Mouse (Mus musculus): Measurements from ENCODE around the gene Rcan2. TPM values are rescaled to one million over a fixed set of nuclear protein-coding genes. Genes with fewer than 3 reads are reported as not detected.
A peak's percentile ranks its signal among the peaks of the same experiment; 100 is the strongest.

The Rcan2 gene
- total RNA-seq, 2 experiments from 2014 or later: 172 to 186 TPM

DNA sequence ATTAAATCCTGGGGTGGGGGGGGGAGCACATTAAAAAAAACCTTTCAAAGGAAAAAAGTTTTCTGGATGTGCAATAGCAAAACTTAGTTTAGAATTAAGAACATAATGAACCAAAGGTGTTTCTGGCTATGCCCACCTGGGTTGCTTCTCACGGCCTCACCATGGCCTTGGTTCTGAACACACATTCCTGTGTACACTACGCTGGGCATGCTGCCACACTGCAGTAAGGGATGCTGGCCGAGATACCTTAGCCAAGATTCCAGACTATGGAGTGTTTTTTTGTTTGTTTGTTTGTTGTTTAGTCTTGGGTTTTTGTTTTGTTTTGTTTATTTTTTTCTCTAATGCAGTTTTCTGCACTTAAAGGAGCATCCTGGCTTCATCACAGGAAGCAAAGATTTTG lies 100.3 kb downstream of the Rcan2 start:
- intact Hi-C loops (cut with DNase I): no loop called here
- no peak for DNase-seq (ENCODE audit: low spot score in 2 of 2)

DNA sequence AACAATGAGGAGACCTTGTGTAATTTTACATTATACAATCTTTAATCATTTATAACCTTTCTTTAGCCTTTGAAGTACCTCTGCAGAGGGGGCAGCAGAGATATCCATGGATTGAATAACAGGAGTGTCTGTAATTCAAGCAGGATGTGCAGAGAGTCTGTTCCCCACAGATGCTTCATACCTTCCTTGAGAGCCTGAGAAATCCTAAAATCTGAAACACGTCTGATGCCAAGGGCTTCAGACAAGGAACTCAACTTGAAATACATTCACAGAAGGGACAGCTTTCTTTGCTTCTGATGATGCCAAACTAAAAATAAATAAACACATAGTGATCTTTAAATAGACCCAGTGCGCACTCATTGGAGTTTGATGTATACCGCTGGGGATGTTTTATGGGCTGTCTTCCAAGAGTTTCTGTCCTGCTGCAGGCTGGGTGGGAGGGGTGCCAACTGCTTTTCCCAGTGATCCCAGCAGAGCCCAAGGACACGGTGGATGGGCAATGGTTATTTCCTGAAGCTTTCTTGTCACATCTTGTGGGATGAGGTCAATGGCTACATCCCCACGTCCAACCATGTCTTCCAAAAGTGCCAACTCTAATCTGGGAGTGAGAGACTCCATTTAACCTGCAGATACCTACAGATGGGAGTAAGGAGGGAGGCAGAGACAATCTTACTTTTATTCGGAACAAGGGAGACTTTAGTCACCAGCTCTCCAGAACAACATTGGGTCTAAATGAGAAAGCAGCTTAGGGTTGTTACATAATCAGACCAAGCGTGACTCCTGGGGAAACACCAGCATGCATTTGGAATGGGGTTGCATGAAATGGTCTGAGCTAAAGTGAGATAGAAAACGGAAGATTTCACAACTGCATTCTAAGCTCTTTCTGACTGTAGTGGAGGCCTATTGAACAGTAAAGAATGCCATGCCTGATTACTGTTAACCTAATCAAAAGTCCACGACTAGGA lies 102.9 kb downstream of the Rcan2 start:
- peak; percentile 14 for DNase-seq (ENCODE audit: low spot score in 2 of 2)
- intact Hi-C loops (cut with DNase I): no loop called here

DNA sequence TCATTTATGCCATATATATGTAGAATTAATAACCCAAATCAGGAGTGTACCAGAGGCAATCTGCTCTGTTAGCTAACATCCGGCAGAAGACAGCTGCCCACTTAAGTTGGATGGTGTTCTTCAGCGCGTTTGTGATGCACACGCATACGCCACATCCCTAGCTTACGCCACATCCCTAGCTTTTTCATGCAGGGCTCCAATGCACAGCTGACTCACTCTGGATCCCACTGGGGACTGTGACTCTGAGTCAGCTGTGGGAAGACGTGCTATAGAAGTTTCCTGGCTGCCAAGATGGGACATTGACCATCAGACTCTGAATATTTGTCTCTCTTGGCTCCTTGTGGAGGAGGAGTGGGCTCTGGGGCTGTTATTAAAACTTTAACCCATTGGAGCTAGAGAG lies 103.7 kb downstream of the Rcan2 start:
- DNase-seq (ENCODE audit: low spot score in 2 of 2): peak; percentile 34 to 43

DNA sequence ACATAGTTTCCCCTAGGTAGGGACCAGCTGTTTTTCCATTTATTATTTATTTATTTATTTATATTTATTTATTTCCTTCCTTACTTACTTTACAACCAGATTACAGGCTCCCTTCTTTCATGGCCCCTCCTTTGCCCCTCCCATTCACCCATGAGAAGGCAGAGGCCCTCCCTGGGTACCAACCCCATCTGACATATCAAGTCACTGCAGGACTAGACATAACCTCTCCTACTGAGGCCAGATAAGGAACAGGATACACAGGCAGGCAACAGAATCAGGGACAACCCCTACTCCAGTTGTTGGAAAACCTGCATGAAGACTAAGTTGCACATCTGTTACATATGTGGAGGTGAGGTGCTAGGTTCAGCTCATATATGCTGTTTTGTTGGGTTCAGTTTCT lies 105.6 kb downstream of the Rcan2 start:
- DNase-seq (ENCODE audit: low spot score in 2 of 2): no peak
- intact Hi-C loops (cut with DNase I): no loop called here

More for the DNA sequence above, 103.7 kb downstream of the Rcan2 start:
- intact Hi-C loops (cut with DNase I): no loop called here

DNA sequence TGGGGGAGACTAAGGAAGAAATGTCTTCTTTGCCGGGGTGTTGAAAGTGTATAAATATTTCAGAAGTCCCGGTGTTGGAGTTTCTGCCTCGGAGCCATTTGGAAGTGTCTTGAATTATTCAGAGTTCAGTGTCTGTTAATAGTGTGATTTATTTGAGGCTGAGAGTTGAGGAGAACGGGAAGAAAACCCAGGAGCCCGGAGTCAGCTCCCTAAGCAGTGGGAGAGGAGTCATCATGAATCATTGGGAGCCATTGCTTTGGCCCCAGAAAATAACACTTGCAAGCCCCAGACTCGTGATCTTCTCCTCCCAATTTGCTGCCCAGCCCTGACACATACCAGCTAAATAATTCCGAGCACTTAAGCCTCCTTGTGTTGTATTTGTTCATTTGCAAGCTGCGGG lies 115.0 kb downstream of the Rcan2 start:
- DNase-seq (ENCODE audit: low spot score in 2 of 2): no peak
- intact Hi-C loops (cut with DNase I): no loop called here

DNA sequence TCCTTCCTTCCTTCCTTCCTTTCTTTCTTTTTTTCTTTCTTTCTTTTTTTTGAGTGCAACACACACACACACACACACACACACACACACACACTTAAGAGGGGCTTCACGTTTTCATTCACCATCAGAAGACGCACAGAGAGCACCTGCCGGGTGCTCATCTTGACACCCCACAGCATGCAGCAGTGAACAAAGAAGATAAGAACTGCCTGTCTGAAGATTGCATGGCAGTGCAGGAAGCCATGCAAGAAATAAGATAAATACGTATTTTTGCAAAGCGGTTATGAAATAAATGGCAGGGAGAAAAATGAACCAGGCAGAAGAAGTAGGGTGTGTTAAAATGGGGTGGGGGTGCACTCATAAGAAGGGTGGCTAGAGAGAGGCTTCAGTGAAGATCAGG lies 116.0 kb downstream of the Rcan2 start:
- DNase-seq (ENCODE audit: low spot score in 2 of 2): no peak
- intact Hi-C loops (cut with DNase I): no loop called here

DNA sequence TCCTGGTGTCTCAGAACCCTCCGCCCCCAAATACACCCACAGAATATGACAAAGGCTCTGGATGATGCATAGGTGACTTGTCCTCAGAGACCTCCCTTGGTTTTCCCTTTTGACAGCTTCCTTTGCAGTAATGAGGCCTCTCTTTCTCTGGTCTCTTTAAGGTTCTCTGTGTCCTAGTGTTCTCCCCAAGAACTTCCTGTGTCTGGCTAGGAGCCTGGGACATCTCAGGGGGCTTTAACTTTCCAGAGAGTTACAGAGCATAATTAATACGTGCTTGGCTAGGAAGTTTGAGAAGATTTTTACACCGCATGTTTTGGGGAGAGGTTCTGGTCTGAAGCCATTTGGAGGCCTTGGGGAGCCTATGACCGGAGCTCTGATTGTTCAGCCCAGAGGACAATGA lies 128.7 kb downstream of the Rcan2 start:
- intact Hi-C loops (cut with DNase I): no loop called here
- no peak for DNase-seq (ENCODE audit: low spot score in 2 of 2)

DNA sequence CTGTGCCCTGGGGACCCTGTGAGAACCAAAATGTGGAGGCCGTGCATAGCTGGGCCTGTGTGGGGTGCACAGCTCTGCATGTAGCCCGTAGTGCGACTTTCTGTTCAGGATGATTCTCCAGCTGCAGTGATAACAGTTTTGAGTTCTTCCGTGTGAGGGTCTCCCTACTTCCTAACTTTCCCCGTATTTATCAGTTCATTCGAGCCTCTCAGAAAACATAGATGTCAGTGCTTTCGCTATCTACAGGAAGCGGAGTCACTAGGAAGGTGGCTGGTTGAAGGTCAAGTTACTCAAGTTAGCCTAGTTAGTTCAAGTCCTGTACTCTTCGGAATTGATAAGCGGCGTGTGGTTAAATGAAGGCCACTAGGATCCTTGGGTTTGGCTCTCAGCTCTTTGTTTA lies 130.6 kb downstream of the Rcan2 start:
- DNase-seq (ENCODE audit: low spot score in 2 of 2): no peak
- intact Hi-C loops (cut with DNase I): no loop called here

DNA sequence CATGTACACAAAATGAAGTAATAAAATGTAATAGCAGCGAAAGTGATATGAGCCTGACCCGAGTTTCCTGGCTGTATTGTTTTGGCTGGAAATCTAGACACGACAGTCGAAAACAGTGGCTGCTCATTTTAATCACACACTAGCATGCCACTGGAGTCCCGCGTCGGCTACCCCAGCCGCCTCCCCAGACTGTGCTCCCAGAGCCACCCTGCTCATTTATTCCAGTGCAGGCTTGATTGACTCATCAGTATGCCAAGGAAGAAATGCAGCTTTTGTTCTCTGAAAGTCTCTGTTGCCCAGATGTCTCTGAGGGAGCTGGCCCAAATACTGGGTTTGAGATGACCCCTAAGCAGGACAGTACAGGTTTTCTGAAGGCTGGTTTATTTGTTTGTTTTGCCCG lies 132.9 kb downstream of the Rcan2 start:
- no peak for DNase-seq (ENCODE audit: low spot score in 2 of 2)
- intact Hi-C loops (cut with DNase I): no loop called here

DNA sequence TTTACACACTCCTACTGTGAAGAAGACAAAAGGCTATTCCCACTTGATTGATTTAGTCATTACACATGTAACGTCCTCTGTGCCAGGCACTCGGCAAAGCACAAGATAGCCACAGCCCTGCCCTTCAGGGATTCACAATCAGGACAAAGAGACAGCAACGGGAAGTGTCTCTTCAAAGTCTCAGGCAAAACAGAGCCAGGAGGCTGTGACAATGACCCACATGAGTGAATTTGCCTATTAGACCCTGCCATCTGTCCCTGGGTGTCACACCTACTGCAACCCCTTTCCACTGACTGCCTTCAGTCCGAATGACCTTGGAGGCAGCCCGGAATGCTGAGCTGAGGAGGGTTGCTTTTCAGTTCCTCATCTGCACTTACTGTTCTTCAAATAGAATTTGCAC lies 151.1 kb downstream of the Rcan2 start:
- no peak for DNase-seq (ENCODE audit: low spot score in 2 of 2)
- intact Hi-C loops (cut with DNase I): loop anchor here (5.0 kb wide), 1 partner anchor 75 kb away; no protein-coding TSS in a partner anchor

DNA sequence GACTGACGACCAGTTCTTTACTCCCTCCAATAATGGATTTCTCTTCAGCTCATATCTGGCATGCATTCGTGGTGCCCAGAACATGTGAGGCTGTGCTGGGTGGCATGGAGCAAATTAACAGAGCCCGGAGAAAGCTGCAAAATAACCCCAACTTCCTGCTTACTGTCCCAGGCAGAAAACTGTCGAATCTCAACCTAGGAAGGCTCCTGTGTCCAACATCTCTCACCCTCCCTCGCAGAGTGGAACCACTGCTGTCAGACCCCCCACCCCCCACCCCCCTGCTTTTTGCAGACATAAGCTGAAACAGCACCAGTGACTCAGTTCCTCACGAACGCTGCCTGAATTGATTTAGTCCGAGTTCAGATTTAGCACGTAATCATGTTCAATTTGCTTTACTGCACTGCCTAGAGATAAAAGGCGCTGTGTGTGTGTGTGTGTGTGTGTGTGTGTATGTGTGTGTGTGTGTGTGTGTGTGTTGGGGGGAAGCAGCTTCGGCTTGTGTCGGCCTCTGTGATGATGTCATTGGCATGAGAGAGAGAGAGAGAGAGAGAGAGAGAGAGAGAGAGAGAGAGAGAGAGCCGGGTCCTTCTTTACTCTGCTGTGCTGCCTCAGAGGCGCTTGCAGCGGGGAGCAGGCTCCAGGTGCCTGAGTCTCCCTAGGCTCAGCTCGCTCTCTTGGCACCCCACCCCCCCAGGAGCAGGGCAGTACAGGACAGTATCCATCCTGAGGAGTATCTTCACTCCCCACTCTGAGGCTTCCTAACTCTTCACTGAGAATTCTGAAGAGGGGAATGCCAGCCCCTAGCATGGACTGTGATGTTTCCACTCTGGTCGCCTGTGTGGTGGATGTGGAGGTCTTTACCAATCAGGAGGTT lies 151.7 kb downstream of the Rcan2 start:
- intact Hi-C loops (cut with DNase I): loop anchor here (5.0 kb wide), 1 partner anchor 74 kb away; no protein-coding TSS in a partner anchor
- DNase-seq (ENCODE audit: low spot score in 2 of 2): peak; percentile 21 to 38

DNA sequence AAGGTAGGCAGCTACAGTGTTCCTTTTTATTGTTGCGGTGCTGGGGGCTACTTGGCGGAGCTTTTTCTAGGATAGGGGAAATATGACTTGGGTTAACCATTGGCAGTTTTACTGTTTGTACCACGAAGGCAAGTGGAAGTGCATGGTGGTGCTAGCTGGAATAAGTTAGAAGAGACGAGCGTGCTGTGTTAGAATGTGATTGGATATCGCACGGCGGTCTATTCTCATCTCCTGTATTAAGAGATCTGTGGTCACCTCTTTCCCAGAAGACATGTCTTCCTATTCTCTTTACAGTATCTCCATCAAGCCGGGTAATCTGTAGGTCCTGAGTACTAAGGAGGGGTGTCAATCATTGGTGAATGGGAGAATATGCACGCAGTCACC lies 152.4 kb downstream of the Rcan2 start:
- DNase-seq (ENCODE audit: low spot score in 2 of 2): no peak
- intact Hi-C loops (cut with DNase I): loop anchor here (5.0 kb wide), 1 partner anchor 74 kb away; no protein-coding TSS in a partner anchor

DNA sequence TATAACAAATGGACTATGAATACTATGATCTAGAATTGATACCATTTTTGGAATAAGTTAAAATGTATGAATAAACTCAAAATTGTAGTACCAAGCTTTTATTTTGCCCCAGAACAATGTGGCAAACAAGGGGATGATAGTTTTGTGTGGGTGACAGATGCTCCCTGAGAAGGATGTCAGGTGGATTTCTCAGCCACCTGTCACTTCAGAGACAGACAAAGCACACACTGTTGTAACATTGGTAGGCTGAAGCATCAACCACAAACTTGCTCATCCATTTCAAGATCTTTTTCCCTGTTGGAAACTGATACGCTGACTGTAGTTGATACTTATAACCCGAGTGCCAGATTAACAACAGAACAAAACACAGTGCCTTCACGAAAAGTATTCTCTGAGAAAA lies 158.6 kb downstream of the Rcan2 start:
- intact Hi-C loops (cut with DNase I): loop anchor here (5.0 kb wide), 1 partner anchor 33 kb away; no protein-coding TSS in a partner anchor
- no peak for DNase-seq (ENCODE audit: low spot score in 2 of 2)

DNA sequence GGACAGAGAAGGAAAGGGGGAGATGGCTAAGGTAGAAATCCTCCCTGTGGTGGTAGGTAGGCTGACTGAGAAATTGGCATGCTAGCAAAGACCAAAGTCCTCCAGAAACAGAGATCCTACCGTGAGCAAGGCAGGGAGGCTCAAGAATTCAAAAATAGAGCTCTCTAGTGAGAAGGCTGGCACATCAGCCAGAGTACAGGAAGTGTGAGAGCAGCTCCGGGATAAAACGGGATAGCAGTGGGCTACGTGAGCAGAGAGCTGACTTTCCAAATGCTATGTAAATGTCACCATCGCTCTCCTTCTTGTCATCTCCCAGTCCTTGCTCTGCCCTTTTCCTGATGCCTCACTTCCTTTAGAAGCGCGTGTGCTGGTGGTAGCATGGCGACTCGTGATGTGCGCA lies 168.8 kb downstream of the Rcan2 start:
- peak in 1 of 2 experiments; percentile 23 for DNase-seq (ENCODE audit: low spot score in 2 of 2)

DNA sequence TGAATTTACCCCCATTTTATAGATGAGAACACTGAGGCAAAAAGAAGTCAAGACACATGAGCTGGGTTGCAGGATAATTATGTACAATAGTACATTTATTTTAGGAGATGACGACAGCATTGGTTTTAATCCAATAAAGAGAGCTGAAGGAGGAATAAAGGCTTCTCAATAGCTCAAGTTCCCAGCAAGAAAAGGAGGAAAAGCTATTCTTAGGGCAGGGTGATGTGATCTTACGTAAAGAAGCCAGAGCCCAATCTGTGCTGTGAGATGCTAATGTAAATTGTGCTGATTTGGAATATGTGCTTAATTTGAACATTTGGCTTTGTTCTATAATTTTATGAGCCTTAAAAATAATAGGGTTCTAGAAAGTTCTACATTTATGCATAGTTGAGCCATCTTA lies 176.4 kb downstream of the Rcan2 start:
- intact Hi-C loops (cut with DNase I): no loop called here
- no peak for DNase-seq (ENCODE audit: low spot score in 2 of 2)

More for the DNA sequence above, 168.8 kb downstream of the Rcan2 start:
- intact Hi-C loops (cut with DNase I): no loop called here

DNA sequence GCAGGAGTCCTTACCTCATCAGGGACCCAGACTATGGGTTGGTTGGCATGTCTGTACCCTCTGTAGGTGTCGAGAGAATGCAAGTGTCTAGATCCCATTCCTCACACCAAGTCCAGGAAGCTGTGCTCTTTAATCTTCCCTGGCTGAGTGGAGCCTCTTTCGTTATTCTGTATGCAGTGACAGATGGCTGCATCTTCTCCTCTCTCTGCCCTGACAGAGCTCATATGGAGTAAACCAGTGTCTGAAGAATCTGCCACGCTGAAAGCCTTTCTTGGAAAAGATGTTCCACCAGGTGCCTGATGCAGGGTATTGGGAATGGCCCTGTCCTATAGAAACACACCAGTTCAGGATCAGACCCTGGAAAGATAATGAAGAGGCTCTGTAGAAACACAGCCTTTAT lies 178.8 kb downstream of the Rcan2 start:
- DNase-seq (ENCODE audit: low spot score in 2 of 2): no peak
- intact Hi-C loops (cut with DNase I): no loop called here

DNA sequence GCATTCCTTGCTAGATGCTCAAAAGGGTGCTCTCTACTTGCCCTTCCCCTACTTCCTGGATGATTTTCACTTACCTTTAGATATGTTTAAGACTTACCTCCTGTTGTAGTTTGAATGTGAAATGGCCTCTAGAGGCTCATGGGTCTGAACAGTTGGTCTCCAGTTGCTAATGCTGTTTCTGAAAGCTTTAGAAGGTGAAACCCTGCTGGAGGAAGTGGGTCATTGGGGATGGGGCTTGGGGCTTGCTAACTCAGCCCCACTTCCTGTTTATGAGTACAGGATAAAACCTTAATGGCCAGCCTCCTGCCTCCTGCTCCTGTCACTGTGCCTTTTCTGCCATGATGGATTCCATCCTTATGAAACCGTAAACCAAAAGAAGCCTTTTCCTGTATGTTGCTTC lies 181.4 kb downstream of the Rcan2 start:
- intact Hi-C loops (cut with DNase I): no loop called here
- DNase-seq (ENCODE audit: low spot score in 2 of 2): no peak

DNA sequence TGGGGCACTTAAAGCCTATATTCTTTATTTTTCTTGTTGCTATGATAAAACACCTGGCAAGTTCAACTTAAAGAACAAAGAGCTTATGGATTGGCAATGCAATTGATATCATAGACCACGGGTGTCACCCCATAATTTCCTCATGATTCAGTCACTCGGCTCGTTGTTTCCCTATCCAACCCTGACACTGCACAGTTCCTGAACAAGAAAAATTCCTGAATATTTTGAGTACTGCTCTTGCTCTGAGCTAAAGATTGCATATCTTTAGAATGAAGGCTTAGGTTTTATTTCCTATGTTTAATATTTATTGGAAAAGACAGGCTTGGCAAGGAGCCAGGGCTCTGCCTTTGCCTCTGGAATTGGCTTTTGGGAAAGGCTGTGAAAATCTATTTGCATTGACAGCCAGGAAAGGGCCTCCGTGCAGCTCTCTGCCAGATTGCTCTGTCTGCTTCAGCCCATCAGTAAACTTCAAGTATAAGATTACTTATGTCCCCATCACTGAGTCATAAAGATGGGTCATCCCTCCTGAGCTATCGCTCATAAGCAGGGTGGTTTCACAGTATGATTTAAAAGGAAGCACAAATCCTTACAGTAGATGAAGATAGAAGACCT lies 188.3 kb downstream of the Rcan2 start:
- intact Hi-C loops (cut with DNase I): no loop called here
- no peak for DNase-seq (ENCODE audit: low spot score in 2 of 2)

DNA sequence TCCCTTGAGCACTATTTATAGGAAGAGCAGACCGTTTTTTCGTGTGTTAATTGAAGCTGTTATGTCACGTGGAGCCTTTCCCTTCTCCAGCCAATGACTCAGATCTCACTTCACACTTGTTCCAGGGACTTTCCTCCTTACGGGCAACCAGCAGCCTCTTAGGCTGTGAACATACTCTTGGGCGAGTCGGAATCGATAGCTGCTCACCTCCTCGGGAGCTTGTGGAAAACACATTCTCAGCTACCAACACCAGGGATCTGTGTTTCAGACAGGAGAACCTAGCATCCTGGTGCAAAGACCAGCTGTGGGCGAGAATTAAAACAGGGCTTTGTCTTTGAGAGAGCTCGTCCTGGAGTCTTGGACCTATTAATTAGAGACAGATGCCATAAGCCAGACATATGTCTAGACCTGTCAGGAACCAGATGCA lies 189.8 kb downstream of the Rcan2 start:
- intact Hi-C loops (cut with DNase I): loop anchor here (5.0 kb wide), 1 partner anchor 34 kb away; no protein-coding TSS in a partner anchor
- DNase-seq (ENCODE audit: low spot score in 2 of 2): no peak

DNA sequence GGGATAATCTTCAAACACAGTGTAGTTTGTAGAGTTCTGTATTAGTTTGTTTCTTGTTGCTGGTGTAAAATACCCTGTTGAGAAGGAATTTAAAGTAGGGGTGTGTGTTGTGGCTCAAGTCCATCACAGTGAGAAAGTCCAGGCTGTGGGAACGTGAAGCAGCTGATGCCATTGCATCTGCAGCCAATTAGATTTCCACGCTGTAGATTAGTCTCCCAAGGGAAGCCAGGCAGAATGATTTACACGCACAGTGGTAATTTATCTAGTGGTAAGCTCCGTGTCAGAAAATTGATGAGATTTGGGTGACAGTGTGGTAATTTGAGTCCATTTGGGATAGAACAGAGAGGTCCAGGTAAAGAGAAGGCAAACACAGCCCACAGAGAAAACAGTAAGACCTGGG lies 192.9 kb downstream of the Rcan2 start:
- DNase-seq (ENCODE audit: low spot score in 2 of 2): no peak
- intact Hi-C loops (cut with DNase I): loop anchor here (5.0 kb wide), 1 partner anchor 37 kb away; no protein-coding TSS in a partner anchor
